Mouse (Mus musculus) hindlimb bud, embryonic 11.5 days (tissue): ENCODE measurements around the gene Adam29.

ENCODE experiments used
- DNase-seq: peaks from one replicate; pipeline ENCODE4 v3.0.0-alpha.2; 2012; ENCODE audit warnings: low read depth, low spot score; ENCODE audit errors: extremely low spot score

Gene Adam29

GRCm38 (mm10) chr8:55906848-55907247, at the start of gene Adam29:
Adam29 (minus strand) TSS chr8:55906948.
- DNase-seq: no peak

- DNase-seq: peak; percentile 77
Observed at GRCm38 (mm10) chr8:55940526-55940880, 33.8 kb upstream of the Adam29 start.

- no peak for DNase-seq
Observed at GRCm38 (mm10) chr8:55939870-55940525, 33.2 kb upstream of the Adam29 start, which contains the start of gene Glra3. Glra3 (plus strand) TSS chr8:55940460.
